Mouse (Mus musculus) forebrain, embryonic 15.5 days (tissue): ENCODE measurements around the gene Rora. TPM values are rescaled to one million over a fixed set of nuclear protein-coding genes. Genes with fewer than 3 reads are reported as not detected.
A peak's percentile ranks its signal among the peaks of the same experiment; 100 is the strongest.

Source experiments
- ATAC-seq: fragments of 200-750 bp; cut with Nextera tagmentation; replicated peaks from 2 replicates; pipeline ENCODE4 v1.8.0; 2017; ENCODE audit warnings: mild to moderate bottlenecking, moderate TSS enrichment, moderate library complexity
- H3K27ac ChIP-seq: fragments of 300-500 bp; sonication (generic); replicated peaks from 2 replicates; pipeline ENCODE4 v1.5.1; 2015; ENCODE audit warnings: mild to moderate bottlenecking, inconsistent platforms
- H3K27me3 ChIP-seq: fragments of 300-500 bp; sonication (generic); 2 replicates; pipeline ENCODE4 v1.6.1; 2015; ENCODE audit warnings: inconsistent platforms
- H3K36me3 ChIP-seq: fragments of 300-500 bp; sonication (generic); 2 replicates; pipeline ENCODE4 v1.6.1; 2015; ENCODE audit warnings: mild to moderate bottlenecking, inconsistent platforms
- H3K4me1 ChIP-seq: fragments of 300-500 bp; sonication (generic); 2 replicates; pipeline ENCODE4 v1.6.1; 2015; ENCODE audit warnings: inconsistent platforms
- H3K4me2 ChIP-seq: fragments of 300-500 bp; sonication (generic); replicated peaks from 2 replicates; pipeline ENCODE4 v1.6.1; 2015; ENCODE audit warnings: mild to moderate bottlenecking, inconsistent platforms
- H3K4me3 ChIP-seq: fragments of 300-500 bp; sonication (generic); 2 replicates; pipeline ENCODE4 v1.5.1; 2015; ENCODE audit warnings: mild to moderate bottlenecking, inconsistent platforms
- H3K9ac ChIP-seq: fragments of 300-500 bp; sonication (generic); replicated peaks from 2 replicates; pipeline ENCODE4 v1.6.1; 2015; ENCODE audit warnings: mild to moderate bottlenecking, inconsistent platforms
- H3K9me3 ChIP-seq: fragments of 300-500 bp; sonication (generic); 2 replicates; pipeline ENCODE4 v1.6.1; 2016; ENCODE audit warnings: inconsistent platforms
- WGBS: fragments of 180-500 bp; shearing (Covaris S2); methylation state at CpG from one replicate; pipeline ENCODE4 v1.1.7; 2015; ENCODE audit warnings: mixed read lengths; 5-methylcytosine and 5-hydroxymethylcytosine counted together
- polyA plus RNA-seq: library from polyadenylated mRNA; unstranded; fragments of >200 nt; fragmentation: Nextera tagmentation; extraction: Ambion mirVana; gene quantifications from 2 replicates; pipeline ENCODE4 v1.2.1, GENCODE M21; 2015

Rora gene
- polyA plus RNA-seq, 1 experiment from 2014 or later, result 11.8 TPM

GRCm38 (mm10) chr9:69357834-69358233 lies 704.2 kb downstream of the Rora start:
- no peak overlapping the region for H3K9ac ChIP-seq
- no peak overlapping the region for H3K27ac ChIP-seq
- no peak overlapping the region for H3K4me3 ChIP-seq
- no peaks in the 10 kb centered on the region for H3K9me3 ChIP-seq
- H3K36me3 ChIP-seq, result no peaks in the 10 kb centered on the region
- no peak overlapping the region for H3K4me2 ChIP-seq
- 33% methylated on average over 3 of the region's 3 CpGs for WGBS
- peaks cover 22% of the 10 kb centered on the region for H3K4me1 ChIP-seq
- no peak for ATAC-seq
- H3K27me3 ChIP-seq, result no peaks in the 10 kb centered on the region

GRCm38 (mm10) chr9:69358797-69359196 lies 705.2 kb downstream of the Rora start:
- Histone ChIP-seq H3K4me2 (no peak overlapping the region; the same call in 1 of the 2 replicates), H3K9ac (peak overlapping the region; percentile 17; the same call in 1 of the 2 replicates), H3K36me3 (no peaks in the 10 kb centered on the region), H3K27ac (no peak overlapping the region), H3K27me3 (no peaks in the 10 kb centered on the region), H3K4me1 (peaks cover 18% of the 10 kb centered on the region), H3K9me3 (no peaks in the 10 kb centered on the region), H3K4me3 (no peak overlapping the region)
- peak; percentile 36; the same call in 1 of the 2 replicates for ATAC-seq
- 38% methylated on average over 6 of the region's 6 CpGs for WGBS

DNA sequence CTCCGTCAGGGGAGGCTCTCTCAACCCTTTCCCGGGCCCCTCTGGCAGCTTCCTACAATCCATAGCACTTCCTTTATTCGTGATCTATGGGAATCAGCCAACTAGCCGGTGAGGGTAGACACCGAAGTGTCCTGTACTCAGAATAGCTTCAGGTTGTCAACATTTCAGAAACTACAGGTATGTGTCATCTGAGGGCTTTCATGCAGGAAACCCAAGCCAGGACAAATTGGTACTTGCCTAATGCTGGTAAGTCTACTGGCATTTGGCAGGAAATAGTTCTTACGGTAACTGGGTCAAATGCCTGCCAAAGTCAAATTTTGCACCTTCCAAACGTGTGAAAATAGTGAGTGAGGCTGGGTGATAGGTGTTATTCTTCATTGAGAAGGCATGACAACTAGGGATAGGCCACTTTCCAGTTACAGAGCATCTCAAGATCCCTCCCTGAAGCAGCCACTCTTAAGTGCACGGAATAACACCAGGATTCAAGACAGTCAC lies 708.4 kb downstream of the Rora start:
- no peak overlapping the region for H3K27ac ChIP-seq
- H3K27me3 ChIP-seq, result no peaks in the 10 kb centered on the region
- H3K9ac ChIP-seq, result no peak overlapping the region
- H3K4me2 ChIP-seq, result no peak overlapping the region
- H3K36me3 ChIP-seq, result no peaks in the 10 kb centered on the region
- ATAC-seq, result no peak
- 84% methylated on average over 8 of the region's 8 CpGs for WGBS
- no peaks in the 10 kb centered on the region for H3K9me3 ChIP-seq
- H3K4me3 ChIP-seq, result no peak overlapping the region
- peaks cover 8% of the 10 kb centered on the region for H3K4me1 ChIP-seq

DNA sequence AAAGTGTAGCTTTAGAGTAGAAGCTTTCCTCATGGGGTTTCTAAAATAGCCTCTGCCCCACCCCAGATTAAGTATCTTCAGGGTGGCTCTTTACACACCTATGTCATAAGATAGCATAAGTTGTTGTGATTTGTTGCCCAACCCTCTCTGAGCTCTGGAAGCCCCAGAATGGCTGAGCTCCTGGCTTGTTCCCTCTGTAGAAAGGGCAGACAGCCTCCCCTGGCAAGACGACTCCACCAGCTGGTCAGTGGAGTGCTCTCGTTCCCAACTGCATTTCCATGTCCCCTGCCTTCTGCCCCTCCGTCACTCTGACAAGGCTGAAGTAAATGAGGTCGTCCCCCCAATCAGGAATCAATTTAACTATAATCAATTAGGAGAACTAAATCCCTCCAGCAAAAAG lies 709.2 kb downstream of the Rora start:
- WGBS, result 52% methylated on average over 4 of the region's 4 CpGs
- peaks cover 8% of the 10 kb centered on the region for H3K4me1 ChIP-seq
- ATAC-seq, result no peak

GRCm38 (mm10) chr9:69364117-69364516 lies 710.5 kb downstream of the Rora start:
- no peak for ATAC-seq
- Histone ChIP-seq H3K4me2 (0 out of 2 replicates have a peak overlapping the region, but pooled peaks have one; percentile 7), H3K9ac (no peak overlapping the region), H3K36me3 (no peaks in the 10 kb centered on the region), H3K4me1 (no peaks in the 10 kb centered on the region), H3K27me3 (no peaks in the 10 kb centered on the region), H3K4me3 (no peak overlapping the region), H3K27ac (no peak overlapping the region), H3K9me3 (no peaks in the 10 kb centered on the region)
- WGBS, result 40% methylated on average over 16 of the region's 16 CpGs

More for the DNA sequence above, 709.2 kb downstream of the Rora start:
- Histone ChIP-seq H3K36me3 (no peaks in the 10 kb centered on the region), H3K9ac (no peak overlapping the region), H3K4me2 (no peak overlapping the region), H3K27ac (no peak overlapping the region), H3K4me3 (no peak overlapping the region), H3K27me3 (no peaks in the 10 kb centered on the region), H3K9me3 (no peaks in the 10 kb centered on the region)

DNA sequence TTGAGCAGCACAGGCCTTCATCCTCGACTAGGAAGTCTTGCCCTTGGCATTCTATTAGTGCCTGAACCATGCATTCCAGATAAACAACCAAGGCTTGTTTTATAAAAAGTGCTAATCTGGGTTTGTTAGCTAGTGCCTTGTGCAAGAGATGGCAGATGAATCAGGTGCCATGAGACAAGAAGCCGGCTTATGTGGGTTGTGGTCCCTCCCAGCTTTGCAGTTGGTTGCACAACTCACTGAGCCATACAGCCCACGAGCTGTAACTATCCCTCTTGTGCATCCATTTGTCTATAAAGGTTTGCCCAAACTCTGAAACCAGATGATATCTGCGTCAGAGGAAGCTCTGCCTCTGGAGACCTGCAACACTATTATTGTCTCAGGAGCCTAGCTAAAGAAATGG lies 713.5 kb downstream of the Rora start:
- H3K36me3 ChIP-seq, result no peaks in the 10 kb centered on the region
- ATAC-seq, result no peak
- WGBS, result 79% methylated on average over 4 of the region's 4 CpGs

GRCm38 (mm10) chr9:69368071-69368470 lies 714.5 kb downstream of the Rora start:
- Histone ChIP-seq H3K4me3 (no peak overlapping the region), H3K9ac (no peak overlapping the region), H3K4me2 (no peak overlapping the region), H3K27me3 (no peaks in the 10 kb centered on the region), H3K27ac (no peak overlapping the region), H3K36me3 (no peaks in the 10 kb centered on the region), H3K4me1 (0 out of 2 replicates have a peak, but pooled peaks cover 4% of the 10 kb centered on the region), H3K9me3 (no peaks in the 10 kb centered on the region)
- ATAC-seq, result no peak
- whole genome bisulfite sequencing, result 65% methylated on average over 8 of the region's 8 CpGs

More for the DNA sequence above, 713.5 kb downstream of the Rora start:
- no peak overlapping the region for H3K27ac ChIP-seq
- H3K4me1 ChIP-seq, result no peaks in the 10 kb centered on the region
- H3K4me3 ChIP-seq, result no peak overlapping the region
- no peak overlapping the region for H3K9ac ChIP-seq
- H3K4me2 ChIP-seq, result no peak overlapping the region
- H3K9me3 ChIP-seq, result no peaks in the 10 kb centered on the region
- no peaks in the 10 kb centered on the region for H3K27me3 ChIP-seq

DNA sequence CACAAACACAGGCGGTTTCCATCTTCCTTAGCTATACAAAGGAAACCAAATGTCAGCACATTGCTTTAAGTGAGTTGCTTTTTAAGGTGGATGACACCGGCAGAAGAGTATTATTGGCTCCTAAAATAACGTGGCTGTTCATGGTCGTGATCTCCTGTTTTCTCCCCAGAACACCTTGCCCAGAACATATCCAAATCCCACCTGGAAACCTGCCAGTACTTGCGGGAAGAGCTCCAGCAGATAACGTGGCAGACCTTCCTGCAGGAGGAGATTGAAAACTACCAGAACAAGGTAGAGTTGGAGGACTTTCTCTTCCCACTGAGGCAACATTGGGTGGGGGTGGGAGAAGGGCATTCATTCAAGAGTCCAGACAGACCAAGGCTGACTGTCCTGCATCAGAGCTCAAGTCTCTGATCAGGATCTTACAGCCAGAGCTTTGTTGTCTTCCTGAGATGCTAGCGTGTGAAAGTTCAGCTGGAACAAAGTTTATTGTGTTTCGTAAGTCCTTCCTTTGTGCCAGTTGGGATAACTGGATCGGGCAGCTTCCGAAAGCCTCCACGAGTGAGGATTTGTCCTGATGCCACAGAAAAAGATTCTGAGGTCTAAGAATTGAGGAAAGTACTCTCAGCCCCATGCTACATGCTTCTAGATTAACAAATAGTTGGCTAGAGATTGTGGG lies 717.6 kb downstream of the Rora start:
- Histone ChIP-seq H3K27me3 (no peaks in the 10 kb centered on the region), H3K4me2 (no peak overlapping the region), H3K4me3 (no peak overlapping the region), H3K27ac (no peak overlapping the region), H3K9me3 (no peaks in the 10 kb centered on the region), H3K9ac (no peak overlapping the region), H3K36me3 (no peaks in the 10 kb centered on the region), H3K4me1 (0 out of 2 replicates have a peak, but pooled peaks cover 4% of the 10 kb centered on the region)
- ATAC-seq, result no peak
- 76% methylated on average over 11 of the region's 11 CpGs for WGBS

DNA sequence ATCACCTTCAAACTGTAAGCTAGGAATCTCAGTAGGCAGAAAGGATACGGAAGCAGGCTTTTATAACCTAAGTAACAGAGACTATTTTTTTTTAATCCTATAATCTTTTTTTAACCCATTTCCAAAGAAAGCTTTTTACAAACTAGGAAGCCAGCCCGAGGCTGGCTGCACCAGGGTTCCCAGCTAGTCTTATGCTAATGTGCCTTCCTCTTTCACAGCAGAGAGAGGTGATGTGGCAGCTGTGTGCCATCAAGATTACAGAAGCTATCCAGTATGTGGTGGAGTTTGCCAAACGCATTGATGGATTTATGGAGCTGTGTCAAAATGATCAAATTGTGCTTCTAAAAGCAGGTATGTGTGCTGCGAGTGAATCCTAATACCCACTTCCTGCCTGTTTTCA lies 719.3 kb downstream of the Rora start:
- 35% methylated on average over 4 of the region's 4 CpGs for WGBS
- 0 out of 2 replicates have a peak, but pooled peaks cover 4% of the 10 kb centered on the region for H3K4me1 ChIP-seq
- no peak overlapping the region for H3K9ac ChIP-seq
- no peaks in the 10 kb centered on the region for H3K36me3 ChIP-seq
- H3K9me3 ChIP-seq, result no peaks in the 10 kb centered on the region
- H3K27ac ChIP-seq, result no peak overlapping the region
- ATAC-seq, result no peak
- H3K27me3 ChIP-seq, result no peaks in the 10 kb centered on the region
- no peak overlapping the region for H3K4me3 ChIP-seq
- H3K4me2 ChIP-seq, result no peak overlapping the region

DNA sequence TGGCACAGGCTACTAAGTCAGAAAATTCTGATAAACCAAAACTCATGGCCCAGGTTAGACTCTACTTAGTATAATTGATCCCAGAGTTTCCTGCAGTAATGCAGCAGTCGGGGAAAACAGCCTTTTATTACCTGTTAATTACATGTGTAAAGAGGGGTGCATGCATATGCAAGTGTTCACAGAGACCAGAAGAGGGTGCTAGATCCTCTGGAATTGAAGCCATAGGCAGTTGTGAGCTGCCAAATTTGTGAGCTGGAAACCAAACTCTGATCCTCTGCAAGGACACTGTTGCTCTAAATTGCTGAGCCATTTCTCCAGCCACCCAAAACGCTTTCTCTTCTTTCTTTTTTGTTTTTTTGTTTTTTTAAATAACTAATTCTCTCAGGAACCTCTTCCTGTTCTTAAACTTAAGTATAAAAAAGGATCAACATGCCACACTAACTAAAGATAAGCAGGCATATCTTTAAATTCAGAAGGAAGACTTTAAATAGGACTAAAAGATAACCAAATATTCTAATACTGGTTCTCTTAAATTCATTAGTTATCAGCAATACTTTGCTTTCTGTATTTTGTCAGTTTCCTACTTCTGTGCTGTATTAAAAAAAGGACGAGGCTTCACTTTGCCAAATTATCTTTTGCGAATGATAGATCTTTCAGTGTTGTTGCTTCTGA lies 723.5 kb downstream of the Rora start:
- ATAC-seq, result no peak
- Histone ChIP-seq H3K27ac (no peak overlapping the region), H3K4me1 (0 out of 2 replicates have a peak, but pooled peaks cover 4% of the 10 kb centered on the region), H3K9ac (no peak overlapping the region), H3K4me3 (no peak overlapping the region), H3K9me3 (no peaks in the 10 kb centered on the region), H3K4me2 (no peak overlapping the region), H3K36me3 (no peaks in the 10 kb centered on the region), H3K27me3 (no peaks in the 10 kb centered on the region)
- 84% methylated on average over 4 of the region's 4 CpGs for WGBS

GRCm38 (mm10) chr9:69377654-69378045 lies 724.1 kb downstream of the Rora start:
- Histone ChIP-seq H3K4me2 (no peak overlapping the region), H3K4me3 (no peak overlapping the region), H3K27ac (no peak overlapping the region), H3K4me1 (0 out of 2 replicates have a peak, but pooled peaks cover 3% of the 10 kb centered on the region), H3K27me3 (no peaks in the 10 kb centered on the region), H3K9me3 (no peaks in the 10 kb centered on the region), H3K36me3 (no peaks in the 10 kb centered on the region), H3K9ac (no peak overlapping the region)
- 92% methylated on average over 3 of the region's 3 CpGs for WGBS
- no peak for ATAC-seq

DNA sequence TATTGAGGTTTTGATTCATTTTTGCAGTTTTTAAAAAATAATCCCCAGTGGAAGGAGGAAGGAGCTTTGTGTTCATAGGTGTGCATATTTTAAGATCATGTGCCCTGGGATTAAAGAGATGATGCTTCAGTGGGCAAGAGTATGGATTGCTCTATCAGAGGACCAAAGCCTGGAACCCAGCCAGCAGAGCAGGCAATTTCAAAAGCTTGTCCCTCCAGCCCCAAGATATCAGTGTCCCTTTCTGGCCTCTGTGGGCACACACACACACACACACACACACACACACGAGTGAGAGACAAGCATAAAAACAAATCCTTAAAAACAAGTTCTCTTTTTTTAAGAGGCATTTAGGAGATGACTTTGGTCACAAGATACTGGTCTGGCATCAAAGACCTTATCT lies 727.0 kb downstream of the Rora start:
- Histone ChIP-seq H3K4me1 (no peaks in the 10 kb centered on the region), H3K9me3 (no peaks in the 10 kb centered on the region), H3K27me3 (no peaks in the 10 kb centered on the region), H3K36me3 (no peaks in the 10 kb centered on the region), H3K4me2 (no peak overlapping the region), H3K4me3 (no peak overlapping the region), H3K9ac (no peak overlapping the region), H3K27ac (no peak overlapping the region)
- WGBS, result 72% methylated on average over 1 of the region's 1 CpGs
- no peak for ATAC-seq
